Mouse (Mus musculus): ENCODE measurements around the gene Mup15. TPM values are rescaled to one million over a fixed set of nuclear protein-coding genes. Genes with fewer than 3 reads are reported as not detected.
"Not testable (repeated sequence)": the region's sequence is repeated elsewhere in the genome, so short reads cannot be mapped to it uniquely, and the experiment has no call there.

Mup15 gene
- not detected in 2 replicates for polyA plus RNA-seq (2015; fragmentation: Nextera tagmentation; extraction: Ambion mirVana)

GRCm38 (mm10) chr4:61439643-61440042 lies at the start of gene Mup15:
TSS of gene Mup15 (minus strand) at chr4:61439743.
- no CpG with 5 or more reads among the region's 4 CpGs for WGBS (ENCODE audit: insufficient replicate concordance)
- ATAC-seq (ENCODE audit: low read depth); H3K4me2 ChIP-seq; H3K27me3 ChIP-seq; H3K4me1 ChIP-seq (replicated peaks); DNase-seq; H3K36me3 ChIP-seq; H3K9me3 ChIP-seq (replicated peaks); H3K27ac ChIP-seq; H3K4me3 ChIP-seq (replicated peaks); H3K9ac ChIP-seq: not testable (repeated sequence)

Other genes with a start within 250 kb of the Mup15 start
- not detected in 2 replicates for gene Mup13, start 211.5 kb downstream of the Mup15 start, polyA plus RNA-seq (2015; fragmentation: Nextera tagmentation; extraction: Ambion mirVana)
- gene Mup14, start 135.7 kb downstream of the Mup15 start, polyA plus RNA-seq (2015; fragmentation: Nextera tagmentation; extraction: Ambion mirVana), result not detected in 2 replicates
- gene Mup16, start 79.8 kb upstream of the Mup15 start, polyA plus RNA-seq (2015; fragmentation: Nextera tagmentation; extraction: Ambion mirVana), result not detected in 2 replicates
- gene Mup17, start 156.1 kb upstream of the Mup15 start, polyA plus RNA-seq (2015; fragmentation: Nextera tagmentation; extraction: Ambion mirVana), result not detected in 2 replicates
- not detected in 2 replicates for gene Mup18, start 234.4 kb upstream of the Mup15 start, polyA plus RNA-seq (2015; fragmentation: Nextera tagmentation; extraction: Ambion mirVana)